Mouse (Mus musculus): ENCODE results near the gene Lrrc59. TPM values are rescaled to one million over a fixed set of nuclear protein-coding genes. Genes with fewer than 3 reads are reported as not detected.
"Not testable (repeated sequence)": the region's sequence is repeated elsewhere in the genome, so short reads cannot be mapped to it uniquely, and the experiment has no call there.

Gene Lrrc59
- polyA plus RNA-seq, 1 experiment from 2014 or later: 169 TPM

- not testable (repeated sequence) for H3K36me3 ChIP-seq (ENCODE audit: control insufficient read depth, insufficient read depth, low read length)
- WGBS: 95% methylated on average over 5 of the region's 7 CpGs
Measured at GRCm38 (mm10) chr11:94651241-94651640, 21.7 kb downstream of the Lrrc59 start.

GRCm38 (mm10) chr11:94652973-94653372 is 23.4 kb downstream of the Lrrc59 start:
- Histone ChIP-seq H3K36me3 (ENCODE audit: control insufficient read depth, insufficient read depth, low read length) (no peaks in the 10 kb centered on the region), H3K9ac (ENCODE audit: low read depth, low read length) (peak overlapping the region; percentile 73; the same call in 1 of the 2 replicates), H3K27me3 (ENCODE audit: control insufficient read depth, insufficient read depth, low read length) (no peaks in the 10 kb centered on the region), H3K4me1 (replicated peaks; ENCODE audit: control insufficient read depth, insufficient read depth, low read length) (no peaks in the 10 kb centered on the region), H3K9me3 (ENCODE audit: control insufficient read depth, low read length) (no peaks in the 10 kb centered on the region), H3K4me3 (ENCODE audit: low read depth, low read length) (peak overlapping the region; percentile 63), H3K4me2 (replicated peaks; ENCODE audit: low read depth, low read length) (peak overlapping the region; percentile 48), H3K27ac (ENCODE audit: low read depth, low read length) (no peak overlapping the region)
- ATAC-seq (ENCODE audit: low FRiP score) (no peak), DNase-seq (ENCODE audit: low spot score) (no peak)
- 47% methylated on average over 8 of the region's 8 CpGs for WGBS

More at GRCm38 (mm10) chr11:94651241-94651640, 21.7 kb downstream of the Lrrc59 start:
- not testable (repeated sequence) for DNase-seq (ENCODE audit: low spot score); H3K4me1 ChIP-seq (replicated peaks; ENCODE audit: control insufficient read depth, insufficient read depth, low read length); H3K9me3 ChIP-seq (ENCODE audit: control insufficient read depth, low read length); H3K27ac ChIP-seq (ENCODE audit: low read depth, low read length); H3K4me3 ChIP-seq (ENCODE audit: low read depth, low read length); H3K9ac ChIP-seq (ENCODE audit: low read depth, low read length); H3K27me3 ChIP-seq (ENCODE audit: control insufficient read depth, insufficient read depth, low read length); ATAC-seq (ENCODE audit: low FRiP score); H3K4me2 ChIP-seq (replicated peaks; ENCODE audit: low read depth, low read length)

- WGBS: under 1% methylated on average over 32 of the region's 32 CpGs
- H3K9me3 ChIP-seq (ENCODE audit: control insufficient read depth, low read length): no peaks in the 10 kb centered on the region
- peak within 1 kb of the TSS; percentile 63 for H3K4me3 ChIP-seq (ENCODE audit: low read depth, low read length)
- ATAC-seq (ENCODE audit: low FRiP score) (peak; percentile 92), DNase-seq (ENCODE audit: low spot score) (peak; percentile 88)
- no peaks in the 10 kb centered on the region for H3K36me3 ChIP-seq (ENCODE audit: control insufficient read depth, insufficient read depth, low read length)
- H3K27ac ChIP-seq (ENCODE audit: low read depth, low read length): peak within 1 kb of the TSS; percentile 89
- H3K27me3 ChIP-seq (ENCODE audit: control insufficient read depth, insufficient read depth, low read length): no peaks in the 10 kb centered on the region
- peak within 1 kb of the TSS; percentile 71 for H3K4me2 ChIP-seq (replicated peaks; ENCODE audit: low read depth, low read length)
- H3K9ac ChIP-seq (ENCODE audit: low read depth, low read length): peak within 1 kb of the TSS; percentile 73
- H3K4me1 ChIP-seq (replicated peaks; ENCODE audit: control insufficient read depth, insufficient read depth, low read length): no peaks in the 10 kb centered on the region
Measured at GRCm38 (mm10) chr11:94653663-94654436, 24.3 kb downstream of the Lrrc59 start, which contains the start of the genes Mrpl27 and Eme1. Gene Mrpl27 (plus strand): TSS chr11:94653767. Gene Eme1 (minus strand): TSS chr11:94653964.

- H3K4me1 ChIP-seq (replicated peaks; ENCODE audit: control insufficient read depth, insufficient read depth, low read length): no peaks in the 10 kb centered on the region
- WGBS: 52% methylated on average over 1 of the region's 1 CpGs
- H3K27me3 ChIP-seq (ENCODE audit: control insufficient read depth, insufficient read depth, low read length): no peaks in the 10 kb centered on the region
- H3K9me3 ChIP-seq (ENCODE audit: control insufficient read depth, low read length): no peaks in the 10 kb centered on the region
- DNase-seq (ENCODE audit: low spot score) (no peak), ATAC-seq (ENCODE audit: low FRiP score) (no peak)
- peaks cover 10% of the 10 kb centered on the region for H3K36me3 ChIP-seq (ENCODE audit: control insufficient read depth, insufficient read depth, low read length)
- no peak overlapping the region for H3K4me3 ChIP-seq (ENCODE audit: low read depth, low read length)
- H3K4me2 ChIP-seq (replicated peaks; ENCODE audit: low read depth, low read length): no peak overlapping the region
- no peak overlapping the region for H3K27ac ChIP-seq (ENCODE audit: low read depth, low read length)
- H3K9ac ChIP-seq (ENCODE audit: low read depth, low read length): no peak overlapping the region
Measured at GRCm38 (mm10) chr11:94661344-94661743, 31.8 kb downstream of the Lrrc59 start.

- Histone ChIP-seq H3K4me2 (replicated peaks; ENCODE audit: low read depth, low read length) (no peak overlapping the region), H3K4me3 (ENCODE audit: low read depth, low read length) (no peak overlapping the region), H3K27me3 (ENCODE audit: control insufficient read depth, insufficient read depth, low read length) (no peaks in the 10 kb centered on the region), H3K36me3 (ENCODE audit: control insufficient read depth, insufficient read depth, low read length) (peaks cover 21% of the 10 kb centered on the region), H3K27ac (ENCODE audit: low read depth, low read length) (no peak overlapping the region), H3K9me3 (ENCODE audit: control insufficient read depth, low read length) (no peaks in the 10 kb centered on the region), H3K9ac (ENCODE audit: low read depth, low read length) (no peak overlapping the region), H3K4me1 (replicated peaks; ENCODE audit: control insufficient read depth, insufficient read depth, low read length) (no peaks in the 10 kb centered on the region)
- WGBS: 95% methylated on average over 6 of the region's 6 CpGs
- no peak for DNase-seq (ENCODE audit: low spot score)
- ATAC-seq (ENCODE audit: low FRiP score): no peak
Measured at GRCm38 (mm10) chr11:94665281-94665680, 35.7 kb downstream of the Lrrc59 start.

GRCm38 (mm10) chr11:94674984-94675383 is 45.4 kb downstream of the Lrrc59 start:
- DNase-seq (ENCODE audit: low spot score) (no peak), ATAC-seq (ENCODE audit: low FRiP score) (no peak)
- H3K36me3 ChIP-seq (ENCODE audit: control insufficient read depth, insufficient read depth, low read length): no peaks in the 10 kb centered on the region
- no peak overlapping the region for H3K4me2 ChIP-seq (replicated peaks; ENCODE audit: low read depth, low read length)
- H3K4me3 ChIP-seq (ENCODE audit: low read depth, low read length): no peak overlapping the region
- no peak overlapping the region for H3K27ac ChIP-seq (ENCODE audit: low read depth, low read length)
- no peaks in the 10 kb centered on the region for H3K9me3 ChIP-seq (ENCODE audit: control insufficient read depth, low read length)
- H3K4me1 ChIP-seq (replicated peaks; ENCODE audit: control insufficient read depth, insufficient read depth, low read length): 0 out of 2 replicates have a peak, but pooled peaks cover 3% of the 10 kb centered on the region
- H3K9ac ChIP-seq (ENCODE audit: low read depth, low read length): no peak overlapping the region
- WGBS: 85% methylated on average over 5 of the region's 5 CpGs
- H3K27me3 ChIP-seq (ENCODE audit: control insufficient read depth, insufficient read depth, low read length): no peaks in the 10 kb centered on the region

- no peak overlapping the region for H3K9ac ChIP-seq (ENCODE audit: low read depth, low read length)
- 84% methylated on average over 5 of the region's 5 CpGs for WGBS
- H3K27ac ChIP-seq (ENCODE audit: low read depth, low read length): no peak overlapping the region
- no peaks in the 10 kb centered on the region for H3K36me3 ChIP-seq (ENCODE audit: control insufficient read depth, insufficient read depth, low read length)
- 0 out of 2 replicates have a peak, but pooled peaks cover 3% of the 10 kb centered on the region for H3K4me1 ChIP-seq (replicated peaks; ENCODE audit: control insufficient read depth, insufficient read depth, low read length)
- no peak for ATAC-seq (ENCODE audit: low FRiP score)
- H3K4me2 ChIP-seq (replicated peaks; ENCODE audit: low read depth, low read length): no peak overlapping the region
- no peaks in the 10 kb centered on the region for H3K27me3 ChIP-seq (ENCODE audit: control insufficient read depth, insufficient read depth, low read length)
- H3K4me3 ChIP-seq (ENCODE audit: low read depth, low read length): no peak overlapping the region
- DNase-seq (ENCODE audit: low spot score): no peak
- H3K9me3 ChIP-seq (ENCODE audit: control insufficient read depth, low read length): no peaks in the 10 kb centered on the region
Measured at GRCm38 (mm10) chr11:94675446-94675845, 45.9 kb downstream of the Lrrc59 start.

- Histone ChIP-seq H3K4me3 (ENCODE audit: low read depth, low read length) (peak overlapping the region; percentile 84), H3K9me3 (ENCODE audit: control insufficient read depth, low read length) (no peaks in the 10 kb centered on the region), H3K9ac (ENCODE audit: low read depth, low read length) (peak overlapping the region; percentile 97), H3K4me2 (replicated peaks; ENCODE audit: low read depth, low read length) (peak overlapping the region; percentile 54), H3K27ac (ENCODE audit: low read depth, low read length) (no peak overlapping the region), H3K27me3 (ENCODE audit: control insufficient read depth, insufficient read depth, low read length) (no peaks in the 10 kb centered on the region), H3K4me1 (replicated peaks; ENCODE audit: control insufficient read depth, insufficient read depth, low read length) (0 out of 2 replicates have a peak, but pooled peaks cover 3% of the 10 kb centered on the region), H3K36me3 (ENCODE audit: control insufficient read depth, insufficient read depth, low read length) (no peaks in the 10 kb centered on the region)
- WGBS: 39% methylated on average over 4 of the region's 4 CpGs
- DNase-seq (ENCODE audit: low spot score): no peak
- ATAC-seq (ENCODE audit: low FRiP score): no peak
Measured at GRCm38 (mm10) chr11:94676308-94676707, 46.7 kb downstream of the Lrrc59 start.

Data from hindbrain, embryonic 11.5 days (tissue).